Mouse (Mus musculus) lung, postnatal 14 days (tissue): Measurements from ENCODE around the gene Retreg2.

ENCODE experiments used
- DNase-seq: peaks from one replicate; pipeline ENCODE4 v3.0.0; 2021

Gene Retreg2

DNA sequence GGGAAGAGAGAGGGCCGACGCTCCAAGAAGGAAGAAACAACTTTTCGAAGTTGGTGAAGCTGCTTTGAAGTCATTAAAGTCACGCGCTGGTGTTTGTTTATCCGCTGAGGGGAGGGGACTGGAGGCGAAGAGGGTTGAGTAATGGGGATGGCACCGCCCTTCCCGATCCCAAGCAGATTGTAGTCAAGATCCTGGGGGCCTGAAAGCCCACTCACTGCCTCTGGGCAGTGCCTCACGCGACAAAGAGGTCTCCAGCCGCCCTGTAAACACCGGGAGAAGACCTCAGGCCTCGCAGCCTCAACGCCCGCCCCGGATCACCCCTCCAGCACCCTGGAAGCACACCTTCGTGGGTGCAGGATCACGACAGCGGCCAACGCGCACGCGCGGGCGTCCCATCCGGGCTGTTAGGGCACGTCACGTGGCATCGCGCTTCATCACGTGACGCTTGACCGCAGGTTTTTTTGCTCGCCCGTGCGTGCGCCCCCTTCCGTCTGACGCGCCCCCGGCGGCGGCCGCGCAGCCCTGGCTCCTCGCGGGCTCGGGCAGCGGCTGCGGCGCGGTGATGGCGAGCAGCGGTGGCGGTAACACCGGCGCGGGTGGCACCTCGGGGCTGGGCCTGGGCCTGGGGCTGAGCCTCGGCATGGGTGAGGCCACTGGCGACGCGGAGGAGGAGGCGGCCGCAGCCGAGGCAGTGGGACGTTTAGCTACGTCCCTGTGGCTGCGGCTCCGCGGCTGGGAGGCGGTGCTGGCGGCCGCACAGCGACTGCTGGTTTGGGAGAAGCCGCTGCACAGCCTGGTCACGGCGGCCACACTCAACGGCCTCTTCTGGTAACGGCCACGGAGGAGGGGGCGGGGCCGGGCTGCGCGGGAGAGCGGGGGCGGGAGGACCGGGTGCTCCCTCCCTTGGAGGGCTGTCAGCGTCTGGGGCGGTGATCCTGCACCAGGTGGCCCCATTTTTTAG is at the start of gene Retreg2, which contains the start of gene Cnppd1:
TSS of gene Retreg2 (plus strand) at position 478 of the 961 bp plus-strand sequence.
TSS of gene Cnppd1 (minus strand) at position 411 of the 961 bp plus-strand sequence.
- DNase-seq, result peak; percentile 97

DNA sequence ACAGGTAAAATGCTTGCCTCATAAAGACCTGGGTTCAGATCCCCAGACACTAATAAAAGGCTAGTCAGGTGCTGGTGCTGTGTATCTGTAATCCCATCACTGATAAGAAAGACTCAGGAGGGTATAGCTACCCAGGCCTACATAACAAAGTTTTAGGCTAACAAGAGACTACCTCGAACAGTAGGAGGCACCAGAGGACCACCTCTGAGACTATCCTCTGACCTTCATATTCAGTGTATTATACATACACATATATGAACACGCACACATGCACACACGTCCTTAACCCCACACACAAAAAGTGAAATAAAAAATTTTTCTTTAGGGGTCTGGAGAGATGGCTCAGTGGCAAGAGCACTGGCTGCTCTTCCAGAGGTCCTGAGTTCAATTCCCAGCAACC is 20.4 kb upstream of the Retreg2 start:
- DNase-seq, result peak; percentile 24

DNA sequence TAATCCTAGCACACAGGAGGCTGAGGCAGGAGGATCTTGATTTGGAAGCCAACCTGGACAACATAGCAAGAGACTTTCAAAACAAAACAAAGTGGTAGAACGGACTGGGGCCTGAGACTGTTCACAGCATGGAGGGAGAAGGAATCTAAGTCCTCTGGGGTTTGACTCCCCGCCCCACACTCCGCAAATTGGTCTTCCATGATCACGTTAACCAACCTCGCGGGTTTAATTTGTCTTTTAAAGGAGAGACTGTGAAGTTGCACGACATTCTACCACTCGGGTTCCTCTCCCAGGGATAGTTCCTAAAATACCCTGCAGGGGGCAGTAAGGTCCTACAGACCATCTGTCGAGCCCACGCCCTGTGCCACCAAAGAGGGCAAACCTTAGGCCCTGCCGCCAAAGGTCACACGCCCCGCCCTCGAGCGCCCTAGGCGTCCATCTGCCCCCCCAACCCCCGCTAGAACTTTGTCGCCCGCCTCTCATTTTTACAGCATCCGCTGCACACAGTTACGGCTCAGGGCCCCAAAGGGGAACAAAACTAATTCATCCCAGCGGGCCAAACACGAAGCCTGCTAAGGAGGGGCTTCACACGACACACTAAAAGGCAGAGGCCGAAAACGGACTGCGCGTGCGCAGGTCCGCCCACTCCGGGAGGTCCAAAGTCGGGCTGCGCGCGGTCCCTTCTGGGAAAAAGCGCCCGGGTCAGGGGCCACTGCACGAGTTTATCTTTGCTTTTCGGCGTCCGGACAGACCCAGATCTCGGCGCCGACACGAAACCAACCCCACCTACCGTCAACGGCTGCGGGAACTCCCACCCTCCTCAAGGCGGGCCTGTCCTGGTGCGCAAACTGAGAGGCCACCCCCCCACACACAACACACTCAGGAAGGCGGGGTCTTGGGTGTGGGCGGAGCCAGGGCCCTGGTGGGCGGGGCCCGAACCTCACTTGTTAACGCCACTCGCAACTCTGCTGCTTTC is 17.9 kb upstream of the Retreg2 start, which contains the start of gene Nhej1:
TSS of gene Nhej1 (minus strand) at position 855 of the 976 bp plus-strand sequence.
- peak; percentile 95 for DNase-seq

DNA sequence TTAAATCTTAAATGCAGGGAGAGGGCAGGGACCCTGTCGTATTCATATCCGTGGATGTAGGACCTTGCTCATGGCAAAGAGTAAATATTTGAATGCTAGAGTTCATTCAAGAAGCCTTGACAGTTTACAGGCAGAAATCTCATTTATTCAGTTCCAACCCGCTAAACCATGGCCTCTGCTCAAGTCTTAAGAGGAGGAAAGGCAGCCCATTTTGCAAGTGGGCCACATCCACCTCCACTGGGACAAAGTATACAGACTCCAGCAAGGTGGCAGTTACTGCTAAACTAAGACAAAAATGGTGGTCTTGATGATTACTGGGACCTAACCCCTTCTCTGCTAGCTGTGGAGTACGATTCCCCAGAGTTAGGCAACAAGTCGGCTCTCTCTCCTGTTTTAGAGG is 17.2 kb upstream of the Retreg2 start:
- DNase-seq, result no peak

DNA sequence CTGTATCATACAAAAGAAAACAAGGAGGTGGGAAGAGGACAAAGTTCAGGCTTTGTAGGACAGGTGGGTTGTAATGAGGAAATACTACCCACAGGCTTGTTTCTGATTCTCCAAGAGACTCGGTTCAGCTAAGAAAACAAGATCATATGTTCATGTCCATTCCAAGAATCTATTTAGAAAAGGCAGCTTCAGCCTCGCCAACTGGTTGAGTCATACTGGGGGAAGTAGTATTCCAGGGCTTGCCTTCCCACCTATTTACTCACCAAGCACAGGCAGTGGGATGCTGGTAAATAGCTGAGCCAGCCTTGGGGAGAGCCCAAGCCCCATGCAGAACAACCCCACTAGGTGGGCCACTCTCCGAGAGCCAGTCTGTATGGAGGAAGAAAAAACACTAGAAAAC is 13.9 kb upstream of the Retreg2 start:
- no peak for DNase-seq

DNA sequence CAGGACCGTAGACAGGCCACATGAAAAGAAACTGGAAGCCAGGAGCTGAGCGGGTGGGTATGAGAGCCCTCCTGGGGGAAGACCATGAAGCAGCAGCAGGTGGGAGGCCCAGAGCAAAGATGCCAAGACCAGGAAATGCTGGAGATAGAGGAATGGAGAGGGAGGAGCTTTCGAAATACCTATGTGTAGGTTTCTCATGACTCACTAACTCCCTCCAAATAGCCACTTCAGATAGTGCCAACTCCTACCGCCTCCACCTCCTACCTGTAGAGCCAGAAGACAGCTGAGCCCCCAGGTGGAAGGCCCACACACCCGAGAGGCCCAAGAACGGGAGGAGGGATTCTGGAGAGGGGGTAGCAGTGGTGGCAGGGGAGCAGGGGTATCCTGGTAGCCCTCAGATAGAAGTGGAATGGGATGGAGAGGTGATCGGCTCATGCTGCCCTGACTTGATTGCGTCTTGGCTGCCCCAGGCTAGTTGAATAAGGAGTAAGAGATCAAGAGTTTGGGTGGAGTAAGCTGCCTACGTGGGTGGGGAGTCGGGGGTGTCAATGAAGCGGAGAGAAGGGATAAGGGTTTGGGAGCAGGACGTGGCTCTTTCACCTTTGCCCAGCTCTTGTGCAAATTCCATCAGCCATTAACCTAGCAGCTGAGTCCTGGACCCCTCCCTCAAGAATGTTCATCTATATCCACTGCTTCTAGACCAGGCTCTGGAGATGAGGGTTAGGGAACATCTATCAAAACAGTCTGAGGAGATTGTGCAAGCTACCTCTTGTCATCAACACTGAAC is 9.0 kb upstream of the Retreg2 start, which contains the start of gene Slc23a3:
TSS of gene Slc23a3 (minus strand) at position 470 of the 787 bp plus-strand sequence.
- no peak for DNase-seq

DNA sequence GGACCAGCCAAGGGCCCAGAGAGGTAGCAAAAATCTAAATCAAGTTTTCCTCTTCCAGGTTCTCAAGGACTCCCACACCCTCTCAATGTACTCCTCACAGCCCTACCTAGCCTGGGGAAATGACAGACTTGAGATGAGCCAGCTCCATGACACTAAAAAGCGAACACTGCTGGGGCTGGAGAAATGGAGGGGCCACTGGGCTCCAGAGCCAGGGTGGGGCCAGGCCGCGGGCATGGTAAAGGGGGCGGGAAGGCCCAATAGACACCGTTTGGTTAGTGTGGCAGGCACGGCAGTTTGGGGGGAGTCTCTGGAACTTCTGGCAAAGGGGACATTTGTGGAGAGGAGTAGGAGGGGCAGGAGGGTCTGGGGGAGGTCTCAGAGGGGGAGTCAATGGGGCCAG is 6.3 kb upstream of the Retreg2 start:
- DNase-seq, result no peak

DNA sequence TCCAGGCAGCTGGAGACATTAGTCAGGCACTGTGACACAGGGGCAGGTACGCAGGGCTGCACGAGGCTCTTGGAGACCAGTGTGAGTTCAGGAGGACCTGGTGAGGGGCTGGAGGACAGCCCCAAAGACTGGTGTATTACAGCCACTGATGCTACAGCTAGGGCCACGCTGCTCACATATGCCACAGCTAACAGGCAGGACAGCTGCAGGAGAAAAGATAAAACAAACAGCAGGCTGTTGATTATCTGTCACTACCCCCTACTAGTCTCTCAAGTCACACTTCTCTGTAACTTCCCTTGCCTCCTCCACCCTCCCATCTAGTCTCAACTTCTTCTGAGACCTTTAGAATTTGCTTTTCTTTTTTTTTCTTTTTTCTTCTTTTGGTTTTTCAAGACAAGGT is 5.8 kb upstream of the Retreg2 start:
- no peak for DNase-seq

DNA sequence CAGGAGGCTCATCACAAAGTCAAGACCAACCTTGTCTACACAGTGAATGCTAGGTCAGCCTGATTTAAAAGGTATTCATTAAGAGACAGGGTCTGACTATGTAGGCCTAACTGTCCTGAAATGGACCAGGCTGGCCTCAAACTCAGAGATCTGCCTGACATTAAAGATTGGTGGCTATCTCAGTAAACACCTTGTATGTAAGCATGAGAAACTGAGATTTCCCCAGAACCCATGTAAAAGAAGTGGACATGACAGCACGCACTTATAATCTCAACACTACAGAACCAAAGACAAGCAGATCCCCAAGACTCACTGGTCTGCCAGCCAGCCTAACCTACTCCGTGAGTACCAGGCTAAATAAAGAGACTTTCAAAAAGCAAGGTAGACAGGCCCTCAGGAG is 4.1 kb upstream of the Retreg2 start:
- no peak for DNase-seq

DNA sequence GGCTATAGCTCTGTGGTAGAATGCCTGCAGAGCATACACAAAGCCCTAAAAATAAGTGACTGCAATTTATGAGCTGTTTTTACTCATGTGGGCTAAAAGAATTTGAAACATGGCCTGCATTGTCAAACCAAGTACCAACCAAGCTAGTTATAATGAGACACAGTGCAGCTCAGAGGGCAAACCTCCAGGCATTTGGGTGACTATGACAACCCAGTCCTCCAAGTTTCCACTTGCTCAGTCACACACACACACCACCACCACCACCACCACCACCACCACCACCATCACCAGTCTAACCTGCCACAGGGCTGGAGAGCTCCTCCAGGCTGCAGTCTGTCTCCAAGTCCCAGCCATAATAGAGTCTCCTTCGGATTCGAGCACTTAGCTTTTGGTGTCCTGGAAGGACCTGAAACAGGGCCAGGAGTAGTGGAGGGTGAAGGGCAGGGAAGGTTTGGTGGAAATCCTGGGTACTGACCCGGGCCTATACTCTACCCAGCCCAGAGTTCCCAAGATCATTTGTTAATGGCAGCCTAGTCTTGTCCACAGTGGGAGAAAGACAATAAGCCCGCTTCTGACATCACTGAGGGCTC is 1.9 kb upstream of the Retreg2 start:
- no peak for DNase-seq

DNA sequence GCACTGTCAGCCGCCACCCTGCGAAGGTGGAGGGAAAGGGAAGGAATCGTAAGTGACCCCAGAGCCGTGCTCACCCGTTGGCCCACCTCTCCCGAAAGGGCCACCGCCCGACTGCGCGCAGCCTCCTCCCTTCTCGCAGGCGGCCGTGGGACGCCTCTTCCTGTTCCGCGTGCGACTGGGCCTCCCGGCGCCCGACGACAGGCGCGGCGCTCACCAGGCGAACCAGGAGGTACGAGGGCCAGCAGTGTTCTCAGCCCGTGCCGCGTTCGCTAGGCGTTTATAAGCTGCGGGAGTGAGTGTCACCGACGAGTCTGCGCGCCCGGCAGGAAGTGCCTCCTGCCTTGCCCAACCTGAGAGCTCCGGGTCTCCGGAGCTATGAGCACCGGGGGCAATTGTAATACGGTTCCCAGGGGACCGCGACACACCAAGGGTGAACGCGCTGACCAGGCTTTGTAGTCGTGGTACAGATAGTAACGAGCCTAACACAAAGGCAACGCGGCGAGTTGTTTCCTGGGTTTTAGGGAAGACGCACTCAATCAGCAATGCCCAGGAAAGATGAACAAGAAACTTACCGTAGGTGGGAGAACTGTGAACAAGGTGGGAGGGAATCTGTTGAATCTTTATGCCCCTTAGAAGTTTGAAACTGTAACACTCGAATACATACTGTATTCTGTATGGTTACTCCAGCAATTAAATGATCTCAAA is 940 bp upstream of the Retreg2 start:
- DNase-seq, result peak; percentile 75

DNA sequence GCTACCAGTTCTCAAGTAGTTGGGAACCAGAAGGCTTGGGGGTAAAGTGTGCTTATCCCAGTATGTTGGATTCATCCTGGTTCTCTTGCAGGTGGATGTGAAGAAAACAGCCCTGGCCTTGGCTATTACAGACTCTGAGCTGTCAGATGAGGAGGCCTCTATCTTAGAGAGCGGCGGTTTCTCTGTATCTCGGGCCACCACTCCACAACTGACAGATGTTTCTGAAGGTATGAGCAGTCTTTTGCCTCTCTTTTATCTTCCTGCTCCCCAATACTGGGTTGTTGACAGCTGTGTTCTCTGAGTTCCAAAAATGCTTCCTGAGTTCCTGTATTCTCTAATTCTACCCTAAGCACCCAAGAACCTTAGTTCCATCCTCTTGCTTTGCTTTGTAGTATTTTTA is 3.0 kb downstream of the Retreg2 start:
- DNase-seq, result no peak

DNA sequence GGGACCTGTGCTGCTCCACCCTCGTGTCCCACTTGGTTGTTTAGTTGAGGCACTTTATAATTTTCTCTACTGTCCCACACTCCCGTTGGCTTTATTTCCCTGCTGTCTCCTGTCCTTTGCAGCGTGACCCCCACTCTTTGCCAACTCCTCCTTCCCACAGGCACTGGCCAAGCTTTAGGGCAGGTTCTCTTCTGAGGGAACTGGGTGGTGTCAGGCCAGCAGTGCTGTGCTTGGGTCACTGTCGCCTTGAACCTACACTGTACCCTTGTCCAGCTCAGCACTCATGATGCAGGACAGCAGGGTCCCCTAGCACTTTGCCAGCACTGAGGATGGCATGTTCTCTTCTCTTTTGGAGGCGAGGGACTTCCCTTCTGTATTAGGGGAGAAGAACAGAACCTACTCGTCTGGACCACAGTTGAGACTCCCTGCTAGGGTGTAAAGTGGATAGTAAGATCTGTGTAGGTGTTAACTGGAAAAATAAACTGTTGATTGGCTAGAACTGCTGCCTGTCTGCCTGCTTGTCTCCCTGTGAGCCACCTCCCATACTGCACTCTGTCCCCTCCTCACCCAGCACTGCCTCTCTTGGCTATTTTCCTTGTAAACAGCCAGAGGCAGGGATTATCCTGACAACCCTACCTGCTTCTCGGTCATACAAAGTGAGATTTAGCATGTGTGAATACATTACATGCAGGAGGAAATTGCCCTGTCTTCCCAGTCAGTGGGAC is 5.0 kb downstream of the Retreg2 start:
- DNase-seq, result no peak

DNA sequence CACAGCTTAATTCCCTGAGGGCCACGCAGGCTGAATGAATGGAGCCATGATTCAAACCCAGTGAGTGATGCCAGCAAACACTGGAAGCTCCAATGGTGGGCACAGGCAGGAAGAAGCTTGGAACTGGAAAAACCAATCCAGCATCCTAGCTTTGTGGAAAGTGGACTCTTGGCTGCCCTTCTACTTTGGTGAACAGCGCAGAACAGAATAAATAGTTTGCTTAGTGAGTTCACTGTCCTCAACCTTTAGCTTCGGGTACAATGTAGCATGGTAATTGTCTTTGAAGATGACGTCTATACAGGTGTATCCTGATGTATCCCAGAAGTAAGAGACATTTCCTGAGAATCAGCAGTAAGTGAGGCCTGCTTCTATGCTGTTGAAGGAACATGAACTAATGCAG is 6.1 kb downstream of the Retreg2 start:
- DNase-seq, result no peak

DNA sequence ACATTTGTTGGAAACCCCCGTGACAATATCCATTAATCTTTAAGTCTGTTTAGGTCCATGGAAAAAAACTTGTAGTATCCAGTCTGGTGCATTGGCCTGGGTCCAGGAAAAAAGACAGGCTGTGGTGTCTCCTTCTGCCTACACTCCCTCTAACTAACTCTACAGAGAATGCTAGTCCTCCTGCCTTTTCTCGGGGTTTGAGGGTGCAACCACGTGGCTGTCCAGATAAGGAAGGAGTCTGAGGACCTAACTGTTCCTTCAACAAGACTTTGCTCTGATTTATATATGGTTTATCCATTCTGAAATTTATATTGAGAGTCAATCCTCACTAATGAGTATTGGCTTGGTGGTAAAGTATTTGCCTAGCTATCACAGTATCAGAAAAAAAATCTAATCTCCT is 13.3 kb downstream of the Retreg2 start:
- no peak for DNase-seq

DNA sequence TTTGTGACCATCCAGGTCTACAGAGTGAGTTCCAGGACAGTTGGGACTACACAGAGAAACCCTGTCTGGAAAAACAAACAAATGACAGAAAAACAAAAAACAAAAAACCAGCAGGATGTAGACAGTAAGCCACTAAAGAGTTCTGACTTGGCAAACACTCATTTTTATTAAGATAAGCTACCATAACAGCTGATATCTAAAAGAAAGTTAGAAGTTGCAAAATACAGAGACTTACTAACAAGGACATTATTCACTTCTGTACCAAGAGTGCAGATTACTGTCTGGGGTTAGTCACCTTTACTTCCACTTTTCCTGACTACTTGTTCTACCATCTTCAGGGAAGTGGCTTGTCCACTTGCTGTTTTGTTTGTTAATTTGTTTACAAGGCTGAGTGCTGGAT is 16.4 kb downstream of the Retreg2 start:
- no peak for DNase-seq

DNA sequence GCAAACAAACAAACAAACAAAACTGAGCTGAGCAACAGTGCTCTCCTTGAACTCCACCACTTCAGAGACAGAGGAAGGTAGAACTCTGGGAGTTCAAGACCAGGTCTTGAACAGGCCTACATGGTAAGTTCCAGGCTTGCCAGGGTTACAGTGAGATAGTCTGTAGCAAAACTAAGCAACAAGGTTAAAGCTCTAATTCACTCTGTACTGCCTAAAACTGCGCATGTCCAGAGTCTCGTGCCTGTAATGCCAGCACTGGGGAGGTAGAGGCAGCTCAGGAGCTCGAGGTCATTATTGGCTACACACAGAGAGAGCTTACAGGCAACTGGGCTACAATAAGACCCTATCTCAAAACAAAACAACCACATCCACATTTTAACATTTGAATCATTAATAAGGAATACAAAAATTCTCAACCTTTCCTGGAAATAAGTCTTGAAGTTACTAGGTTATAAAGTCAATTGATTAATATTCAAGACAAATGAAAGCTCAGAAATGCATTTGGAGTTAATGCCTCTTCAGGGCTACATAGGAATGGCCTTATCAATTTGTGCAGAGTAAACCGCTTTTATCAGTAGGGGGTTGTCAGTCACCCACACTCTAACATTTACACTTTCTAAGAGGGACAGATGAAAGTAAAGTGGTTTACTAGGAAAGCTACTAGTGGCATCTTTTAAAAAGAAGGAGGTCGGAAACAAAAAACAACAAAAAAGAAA is 17.1 kb downstream of the Retreg2 start:
- no peak for DNase-seq

DNA sequence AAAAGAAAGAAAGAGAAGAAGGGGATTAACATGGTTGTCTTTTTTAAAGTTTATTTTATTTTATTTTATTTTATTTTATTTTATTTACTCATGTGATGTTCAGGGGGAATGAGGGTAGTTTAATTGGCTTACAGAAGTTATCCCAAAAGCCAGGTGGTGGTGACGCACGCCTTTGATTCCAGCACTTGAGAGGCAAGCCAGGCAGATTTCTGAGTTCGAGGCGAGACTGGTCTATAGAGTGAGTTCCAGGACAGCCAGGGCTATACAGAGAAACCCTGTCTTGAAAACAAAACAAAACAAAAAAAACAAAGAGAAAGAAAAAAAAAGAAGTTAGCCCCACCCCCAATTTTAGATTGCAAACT is 17.7 kb downstream of the Retreg2 start:
- DNase-seq, result no peak

DNA sequence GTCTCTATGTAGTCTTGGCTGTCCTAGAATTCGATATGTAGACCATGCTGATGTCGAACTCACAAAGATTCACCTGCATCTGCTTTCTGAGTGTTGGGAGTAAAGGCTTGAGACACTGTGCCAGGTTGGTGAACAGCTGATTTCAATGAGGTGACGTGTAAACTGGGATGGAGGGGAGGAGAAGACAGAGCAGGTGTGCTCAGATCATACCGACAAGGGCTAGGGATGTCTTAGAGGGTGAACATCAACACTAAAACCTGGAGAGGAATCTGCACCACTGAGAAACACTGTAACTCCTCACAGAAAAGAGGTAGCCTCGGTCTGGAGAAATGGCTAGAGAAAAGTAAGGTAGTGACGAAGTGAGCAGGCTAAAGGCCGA is 25.5 kb downstream of the Retreg2 start:
- no peak for DNase-seq
